Comparison of ENCODE assay signal across 10 mouse cellular contexts in genomic region chr4:124149771-124150451, GRCm38 (mm10).
A peak's percentile ranks its signal among the peaks of the same experiment; 100 is the strongest.
DNase-seq lines count a peak whose midpoint lies in the region; ATAC-seq and TF ChIP-seq lines count a peak whose summit lies in the region.
"Had no signal": no experiment of that assay in that cellular context is flagged by ENCODE, and none has a peak within 500 bp of the region (broad histone marks: within the 10 kb centered on the region; RNA-seq: fewer than 3 reads in every experiment).

No protein-coding gene starts in this region.

- 0 out of 2 replicates have a peak overlapping the region, but pooled peaks have one; percentile 17 for H3K4me3 ChIP-seq in kidney, embryonic 15.5 days (replicated peaks)
- peak overlapping the region; percentile 10; the same call in 1 of the 2 replicates for H3K4me3 ChIP-seq in embryonic facial prominence, embryonic 11.5 days (ENCODE audit: low read depth, low read length)
- no peak overlapping the region for H3K4me3 ChIP-seq in hindbrain, embryonic 15.5 days
- H3K4me3 ChIP-seq in gastrocnemius, adult 2 months, result no peak overlapping the region

- 0 out of 2 replicates have a peak overlapping the region, but pooled peaks have one; percentile 2 for H3K9ac ChIP-seq in kidney, embryonic 15.5 days
- peak overlapping the region; percentile 52 for H3K9ac ChIP-seq in embryonic facial prominence, embryonic 11.5 days (replicated peaks; ENCODE audit: low read length)
- H3K9ac ChIP-seq in hindbrain, embryonic 15.5 days, result 0 out of 2 replicates have a peak overlapping the region, but pooled peaks have one; percentile 7

- peak overlapping the region; percentile 51 for H3K4me2 ChIP-seq in kidney, embryonic 15.5 days
- H3K4me2 ChIP-seq in embryonic facial prominence, embryonic 11.5 days (ENCODE audit: low read depth, low read length), result peak overlapping the region; percentile 40
- H3K4me2 ChIP-seq in hindbrain, embryonic 15.5 days, result peak overlapping the region; percentile 48

- TF ChIP-seq CTCF in gastrocnemius, adult 2 months (IDR thresholded peaks at IDR 0.05), result no peak

- intact Hi-C loops in gastrocnemius, adult 2 months (cut with DNase I), result no loop called here

- H3K27me3 ChIP-seq in kidney, embryonic 15.5 days, result peaks cover 57% of the 10 kb centered on the region
- no peaks in the 10 kb centered on the region for H3K27me3 ChIP-seq in embryonic facial prominence, embryonic 11.5 days (ENCODE audit: control insufficient read depth, insufficient read depth, low read length)
- 0 out of 2 replicates have a peak, but pooled peaks cover 11% of the 10 kb centered on the region for H3K27me3 ChIP-seq in hindbrain, embryonic 15.5 days

- no peak for DNase-seq in kidney, adult 9 months
- peak; percentile 55 for DNase-seq in embryonic facial prominence, embryonic 11.5 days (ENCODE audit: low spot score)
- DNase-seq in neural tube, embryonic 10.5 days (ENCODE audit: extremely low spot score, low spot score), result peak; percentile 54
- DNase-seq in gastrocnemius, adult 2 months, result no peak
- no peak for DNase-seq in adrenal gland, adult 2 months
- DNase-seq: cerebellum, adult 18-20 months had no signal

- peaks cover 6% of the 10 kb centered on the region; the same call in 1 of the 2 replicates for H3K4me1 ChIP-seq in kidney, embryonic 15.5 days
- H3K4me1 ChIP-seq in embryonic facial prominence, embryonic 11.5 days (ENCODE audit: control insufficient read depth, insufficient read depth, low read length), result no peaks in the 10 kb centered on the region
- peaks cover 19% of the 10 kb centered on the region for H3K4me1 ChIP-seq in hindbrain, embryonic 15.5 days (replicated peaks)

- H3K36me3 ChIP-seq in kidney, embryonic 15.5 days, result no peaks in the 10 kb centered on the region
- no peaks in the 10 kb centered on the region for H3K36me3 ChIP-seq in embryonic facial prominence, embryonic 11.5 days (replicated peaks; ENCODE audit: control insufficient read depth, insufficient read depth, low read depth, low read length)
- no peaks in the 10 kb centered on the region for H3K36me3 ChIP-seq in hindbrain, embryonic 15.5 days

- 10% methylated on average over 16 of the region's 16 CpGs for WGBS in kidney, embryonic 15.5 days
- WGBS in embryonic facial prominence, embryonic 11.5 days, result 6% methylated on average over 16 of the region's 16 CpGs
- 2% methylated on average over 16 of the region's 16 CpGs for WGBS in hindbrain, embryonic 15.5 days

- ATAC-seq in kidney, embryonic 15.5 days (replicated peaks; ENCODE audit: low FRiP score), result no peak
- ATAC-seq in embryonic facial prominence, embryonic 11.5 days (replicated peaks; ENCODE audit: insufficient number of reproducible peaks, low FRiP score, low TSS enrichment, low read depth), result 0 out of 2 replicates have a peak, but pooled peaks have one; percentile 67
- no peak for ATAC-seq in hindbrain, embryonic 15.5 days (ENCODE audit: low FRiP score, low read depth)
- no peak for ATAC-seq in granulocyte monocyte progenitor cell, adult 5-6 weeks (replicated peaks; ENCODE audit: poor library complexity, severe bottlenecking)

- no peak overlapping the region for H3K27ac ChIP-seq in kidney, embryonic 15.5 days
- no peak overlapping the region for H3K27ac ChIP-seq in embryonic facial prominence, embryonic 11.5 days (replicated peaks; ENCODE audit: low read depth, low read length)
- no peak overlapping the region for H3K27ac ChIP-seq in hindbrain, embryonic 15.5 days (replicated peaks)
- no peak overlapping the region for H3K27ac ChIP-seq in gastrocnemius, adult 2 months
- H3K27ac ChIP-seq: macrophage had no signal

- H3K9me3 ChIP-seq in kidney, embryonic 15.5 days (replicated peaks), result no peaks in the 10 kb centered on the region
- H3K9me3 ChIP-seq in embryonic facial prominence, embryonic 11.5 days (replicated peaks; ENCODE audit: control insufficient read depth, low read length), result no peaks in the 10 kb centered on the region
- H3K9me3 ChIP-seq in hindbrain, embryonic 15.5 days, result no peaks in the 10 kb centered on the region

Comparison
In these comparisons a context has a peak if more than half of its experiments do, and no peak if none do; other contexts are left out.
1. H3K4me3 ChIP-seq: peak in kidney, embryonic 15.5 days (single experiment) and embryonic facial prominence, embryonic 11.5 days (single experiment); none in hindbrain, embryonic 15.5 days (single experiment) and gastrocnemius, adult 2 months (single experiment).
2. H3K9ac ChIP-seq: peak in every context shown above with its lines; median percentile 52 in embryonic facial prominence, embryonic 11.5 days; 7 in hindbrain, embryonic 15.5 days; 2 in kidney, embryonic 15.5 days.
3. DNase-seq: peak in embryonic facial prominence, embryonic 11.5 days (single experiment) and neural tube, embryonic 10.5 days (single experiment); none in kidney, adult 9 months (single experiment), gastrocnemius, adult 2 months (single experiment) and adrenal gland, adult 2 months (single experiment).
4. Peak in every context shown above with its lines, with median percentiles within 50 percentile points of each other: H3K4me2 ChIP-seq.